Mouse (Mus musculus) bone marrow, adult 2 months (tissue): ENCODE measurements around the gene Stk35.
"Not testable (repeated sequence)": the region's sequence is repeated elsewhere in the genome, so short reads cannot be mapped to it uniquely, and the experiment has no call there.

Experiments
- CTCF ChIP-seq: fragments of 200-500 bp; IDR thresholded peaks from 2 replicates; pipeline ENCODE4 v1.5.1; 2011; ENCODE audit warnings: low read length, control low read depth; ENCODE audit not compliant: control insufficient read depth, insufficient read depth
- POLR2A ChIP-seq: fragments of 200-500 bp; IDR thresholded peaks from 2 replicates; pipeline ENCODE4 v1.6.1; 2011; ENCODE audit warnings: low read depth, mild to moderate bottlenecking, control low read depth, low read length, borderline replicate concordance; ENCODE audit not compliant: control insufficient read depth

- TF ChIP-seq CTCF, POLR2A: not testable (repeated sequence)
These were observed 48.8 kb downstream of the Stk35 start for GRCm38 (mm10) chr2:129849078-129849477.
